Mouse (Mus musculus) B cell, adult (primary cell): ENCODE measurements around the gene Psen1. TPM values are rescaled to one million over a fixed set of nuclear protein-coding genes. Genes with fewer than 3 reads are reported as not detected.

Source experiments
- total RNA-seq: library from RNA; stranded (reverse); gene quantifications from 4 replicates; pipeline ENCODE4 v1.2.4, GENCODE M21; 2023; ENCODE audit not compliant: inconsistent age

Psen1 gene
- 68.0 to 79.4 TPM (median 77.7 TPM) in 4 replicates for total RNA-seq

DNA sequence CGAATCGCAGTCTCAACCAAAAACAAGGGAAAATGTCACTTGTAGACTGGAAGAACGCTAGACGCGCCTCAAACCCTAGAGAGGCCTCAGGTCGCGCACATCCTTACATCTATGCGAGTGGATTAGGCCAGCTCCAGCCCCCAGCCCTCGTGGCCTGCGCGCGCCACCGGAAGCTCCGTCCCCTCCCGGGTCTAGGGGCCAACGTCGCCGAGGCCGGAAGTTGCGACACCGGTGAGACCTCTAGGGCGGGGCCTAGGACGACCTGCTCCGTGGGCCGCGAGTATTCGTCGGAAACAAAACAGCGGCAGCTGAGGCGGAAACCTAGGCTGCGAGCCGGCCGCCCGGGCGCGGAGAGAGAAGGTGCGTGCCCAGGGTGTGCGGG is at the start of gene Psen1:
Psen1 (plus strand) TSS at position 219 of the 382 bp plus-strand sequence.

GRCm38 (mm10) chr12:83763311-83764043 is 75.5 kb downstream of the Psen1 start, which contains the start of gene Papln:
Papln (plus strand) TSS chr12:83763634.

Other genes with a start within 250 kb of the Psen1 start
- gene Dpf3, start 200.4 kb upstream of the Psen1 start, total RNA-seq: not detected in 4 replicates
- 22.5 to 27.7 TPM (median 25.6 TPM) in 4 replicates for gene Dcaf4, start 167.7 kb upstream of the Psen1 start, total RNA-seq
- 26.6 to 31.1 TPM (median 28.6 TPM) in 4 replicates for gene Zfyve1, start 90.9 kb upstream of the Psen1 start, total RNA-seq
- 265 to 319 TPM (median 299 TPM) in 4 replicates for gene Rbm25, start 56.9 kb upstream of the Psen1 start, total RNA-seq
- gene Papln, start 75.5 kb downstream of the Psen1 start, total RNA-seq: 1.1 to 1.9 TPM (median 1.4 TPM) in 4 replicates
- 32.9 to 43.5 TPM (median 40.6 TPM) in 4 replicates for gene Numb, start 233.8 kb downstream of the Psen1 start, total RNA-seq